Mouse (Mus musculus): Measurements from ENCODE around the gene Zbtb38. TPM values are rescaled to one million over a fixed set of nuclear protein-coding genes. Genes with fewer than 3 reads are reported as not detected.

The Zbtb38 gene
- polyA plus RNA-seq, 1 experiment from 2014 or later = 24.7 TPM

DNA sequence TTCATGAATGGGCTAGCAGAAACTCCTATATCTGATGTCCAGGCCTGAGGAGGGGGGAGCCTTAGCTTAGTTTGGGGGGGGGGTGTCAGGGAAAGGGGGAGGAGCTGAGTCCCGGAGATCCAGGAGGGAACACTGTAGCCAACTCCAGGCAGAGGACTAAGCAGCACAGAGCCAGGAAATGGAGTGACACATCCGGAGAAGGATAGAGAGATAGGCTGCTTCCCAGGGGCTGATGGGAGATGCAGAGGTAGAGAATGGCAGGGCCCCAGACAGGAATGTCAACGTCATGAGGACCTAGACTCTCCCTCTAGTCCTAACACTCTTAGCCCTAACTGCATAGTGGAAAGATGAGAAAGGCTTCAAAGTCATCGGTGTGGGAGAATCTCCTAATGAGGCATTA lies 44.7 kb downstream of the Zbtb38 start:
- peak overlapping the region; percentile 43; the same call in 1 of the 2 replicates for H3K27ac ChIP-seq (ENCODE audit: low read depth, low read length)
- WGBS (ENCODE audit: insufficient replicate concordance) = 54% methylated on average over 4 of the region's 4 CpGs
- no peak for ATAC-seq (replicated peaks; ENCODE audit: insufficient number of reproducible peaks, low FRiP score, low TSS enrichment)

DNA sequence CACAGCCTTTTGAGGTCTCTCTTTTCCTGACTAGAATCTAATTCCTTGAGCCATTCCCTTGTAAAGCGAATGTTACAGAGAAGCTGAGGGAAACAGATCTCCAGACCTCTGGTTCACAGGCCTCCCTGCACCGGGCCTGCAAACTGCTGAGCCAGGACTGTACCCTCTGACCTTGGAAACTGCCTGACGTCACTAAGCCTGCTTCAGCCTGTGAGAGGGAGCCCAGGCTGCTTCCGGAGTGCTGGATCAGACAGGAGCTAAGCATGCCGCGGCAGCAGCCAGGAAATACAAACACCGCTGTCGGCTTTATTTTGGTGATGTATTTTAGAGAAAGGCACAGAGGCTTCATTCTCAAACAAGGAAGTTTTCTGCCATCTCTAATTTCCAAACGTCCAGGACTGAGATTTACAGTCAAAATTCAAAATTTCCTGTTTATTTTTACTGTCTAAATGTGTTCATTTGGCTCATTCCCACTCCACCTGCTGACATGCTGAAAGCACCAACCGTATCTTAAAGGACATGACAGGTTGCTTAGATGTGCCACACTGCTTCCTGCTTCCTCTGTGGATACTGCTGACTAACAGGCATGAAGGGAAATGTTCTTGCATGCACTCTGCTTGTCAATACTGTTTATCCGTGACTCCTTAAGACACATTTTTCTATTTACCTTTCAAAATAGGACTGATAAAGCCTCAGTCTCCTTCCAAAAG lies 46.9 kb downstream of the Zbtb38 start:
- ATAC-seq (replicated peaks; ENCODE audit: insufficient number of reproducible peaks, low FRiP score, low TSS enrichment) = peak; percentile 87
- H3K27ac ChIP-seq (ENCODE audit: low read depth, low read length) = peak overlapping the region; percentile 93
- WGBS (ENCODE audit: insufficient replicate concordance) = 20% methylated on average over 11 of the region's 11 CpGs
- no peaks in the 10 kb centered on the region for H3K27me3 ChIP-seq (ENCODE audit: control insufficient read depth, insufficient read depth, low read length)
- H3K4me3 ChIP-seq (ENCODE audit: low read depth, low read length) = no peak overlapping the region
- peaks cover 3% of the 10 kb centered on the region for H3K36me3 ChIP-seq (ENCODE audit: control insufficient read depth, insufficient read depth, low read length)
- peak overlapping the region; percentile 19; the same call in 1 of the 2 replicates for H3K4me2 ChIP-seq
- peaks cover 24% of the 10 kb centered on the region for H3K4me1 ChIP-seq (ENCODE audit: control insufficient read depth, insufficient read depth, low read length)
- H3K9ac ChIP-seq (ENCODE audit: low read depth, low read length) = peak overlapping the region; percentile 68; the same call in 1 of the 2 replicates
- no peaks in the 10 kb centered on the region for H3K9me3 ChIP-seq (replicated peaks; ENCODE audit: control insufficient read depth, low read length)

More for the DNA sequence above, 44.7 kb downstream of the Zbtb38 start:
- Histone ChIP-seq H3K4me2 (no peak overlapping the region), H3K4me3 (ENCODE audit: low read depth, low read length) (no peak overlapping the region), H3K27me3 (ENCODE audit: control insufficient read depth, insufficient read depth, low read length) (no peaks in the 10 kb centered on the region), H3K9ac (ENCODE audit: low read depth, low read length) (no peak overlapping the region), H3K9me3 (replicated peaks; ENCODE audit: control insufficient read depth, low read length) (no peaks in the 10 kb centered on the region), H3K36me3 (ENCODE audit: control insufficient read depth, insufficient read depth, low read length) (no peaks in the 10 kb centered on the region), H3K4me1 (ENCODE audit: control insufficient read depth, insufficient read depth, low read length) (peaks cover 29% of the 10 kb centered on the region)

DNA sequence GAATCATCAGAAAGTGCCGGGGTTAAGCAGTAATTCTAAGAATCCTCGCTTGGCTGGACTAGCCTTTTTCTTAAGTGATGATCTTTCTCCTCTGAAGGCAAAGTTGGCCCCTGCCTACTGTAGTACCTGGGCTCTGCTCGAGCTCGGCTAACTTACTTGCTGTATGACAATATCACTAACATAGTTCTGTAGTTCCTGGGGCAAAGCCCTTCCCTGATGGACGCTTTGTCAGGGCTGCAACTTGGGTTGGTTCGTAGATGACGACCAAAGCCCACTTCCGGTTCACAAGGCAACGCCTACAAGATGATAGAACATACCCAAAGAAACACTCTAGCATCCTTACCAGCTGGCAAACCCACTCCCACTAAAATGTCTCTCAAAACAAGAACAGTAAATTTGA lies 47.7 kb downstream of the Zbtb38 start:
- no peaks in the 10 kb centered on the region for H3K9me3 ChIP-seq (replicated peaks; ENCODE audit: control insufficient read depth, low read length)
- no peak overlapping the region for H3K4me3 ChIP-seq (ENCODE audit: low read depth, low read length)
- H3K4me1 ChIP-seq (ENCODE audit: control insufficient read depth, insufficient read depth, low read length) = peaks cover 21% of the 10 kb centered on the region
- H3K27ac ChIP-seq (ENCODE audit: low read depth, low read length) = peak overlapping the region; percentile 93
- ATAC-seq (replicated peaks; ENCODE audit: insufficient number of reproducible peaks, low FRiP score, low TSS enrichment) = no peak
- no peaks in the 10 kb centered on the region for H3K27me3 ChIP-seq (ENCODE audit: control insufficient read depth, insufficient read depth, low read length)
- WGBS (ENCODE audit: insufficient replicate concordance) = 81% methylated on average over 9 of the region's 9 CpGs
- peaks cover 4% of the 10 kb centered on the region for H3K36me3 ChIP-seq (ENCODE audit: control insufficient read depth, insufficient read depth, low read length)
- 0 out of 2 replicates have a peak overlapping the region, but pooled peaks have one; percentile 68 for H3K9ac ChIP-seq (ENCODE audit: low read depth, low read length)
- no peak overlapping the region for H3K4me2 ChIP-seq

DNA sequence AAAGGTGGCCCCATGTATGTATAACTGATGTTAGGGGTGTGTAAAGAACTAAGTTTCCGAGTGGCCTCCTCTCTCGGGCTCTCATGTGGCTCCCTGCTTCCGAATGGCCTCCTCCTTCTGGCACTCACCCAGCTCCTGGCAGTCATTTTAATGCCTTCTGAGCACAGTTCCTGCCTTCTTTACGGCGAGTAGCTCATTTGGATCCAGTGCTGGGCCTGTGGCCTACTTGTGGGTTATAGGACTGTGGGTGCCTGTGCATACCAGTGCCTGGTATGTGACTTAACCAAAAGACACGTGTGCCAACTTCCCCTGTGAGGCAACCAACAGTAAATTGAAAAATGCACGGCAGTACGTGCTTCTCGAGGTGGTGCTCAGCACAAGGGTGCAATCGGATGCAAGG lies 50.7 kb downstream of the Zbtb38 start:
- H3K9ac ChIP-seq (ENCODE audit: low read depth, low read length) = no peak overlapping the region
- H3K9me3 ChIP-seq (replicated peaks; ENCODE audit: control insufficient read depth, low read length) = peaks cover 5% of the 10 kb centered on the region; the same call in 1 of the 2 replicates
- H3K27me3 ChIP-seq (ENCODE audit: control insufficient read depth, insufficient read depth, low read length) = no peaks in the 10 kb centered on the region
- peaks cover 9% of the 10 kb centered on the region for H3K36me3 ChIP-seq (ENCODE audit: control insufficient read depth, insufficient read depth, low read length)
- no peak overlapping the region for H3K4me3 ChIP-seq (ENCODE audit: low read depth, low read length)
- ATAC-seq (replicated peaks; ENCODE audit: insufficient number of reproducible peaks, low FRiP score, low TSS enrichment) = no peak
- peaks cover 14% of the 10 kb centered on the region for H3K4me1 ChIP-seq (ENCODE audit: control insufficient read depth, insufficient read depth, low read length)
- 89% methylated on average over 10 of the region's 10 CpGs for WGBS (ENCODE audit: insufficient replicate concordance)
- H3K27ac ChIP-seq (ENCODE audit: low read depth, low read length) = no peak overlapping the region
- no peak overlapping the region for H3K4me2 ChIP-seq

DNA sequence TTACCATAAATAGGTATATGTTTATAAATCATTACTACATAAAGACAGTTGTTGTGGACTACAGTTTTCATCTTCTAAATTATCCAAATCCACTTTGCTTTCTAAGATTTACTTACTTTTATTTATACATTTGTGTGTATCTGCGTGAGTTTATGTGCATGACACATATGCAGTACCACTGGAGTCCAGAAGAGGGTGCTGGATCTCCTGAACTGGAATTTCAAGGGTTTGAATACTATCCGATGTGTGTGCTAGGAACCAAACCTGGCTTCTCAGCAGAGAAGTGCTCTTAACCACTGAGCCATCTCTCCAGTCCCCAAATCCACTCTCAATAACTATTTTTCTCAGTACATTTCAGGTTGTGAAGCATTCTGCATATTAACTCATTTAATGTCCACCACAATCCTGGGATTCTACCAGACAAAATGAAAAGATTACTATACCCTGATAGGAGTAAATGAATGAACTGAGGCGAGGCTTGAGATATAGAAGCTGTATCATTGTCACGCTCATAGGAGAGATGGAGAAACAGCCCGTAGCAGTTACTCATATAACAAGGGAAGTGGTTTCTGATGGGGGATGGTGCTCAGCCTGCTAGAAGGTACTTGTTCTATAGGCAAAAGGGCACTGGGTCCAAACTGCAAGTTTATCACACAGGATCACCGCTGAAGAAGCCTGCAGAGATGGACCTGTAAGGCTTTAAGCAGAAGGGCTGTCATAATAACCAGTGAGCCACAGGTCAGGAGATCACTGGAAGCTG lies 53.2 kb downstream of the Zbtb38 start:
- 95% methylated on average over 6 of the region's 6 CpGs for whole genome bisulfite sequencing (ENCODE audit: insufficient replicate concordance)
- H3K36me3 ChIP-seq (ENCODE audit: control insufficient read depth, insufficient read depth, low read length) = peaks cover 9% of the 10 kb centered on the region
- H3K4me3 ChIP-seq (ENCODE audit: low read depth, low read length) = no peak overlapping the region
- peaks cover 5% of the 10 kb centered on the region; the same call in 1 of the 2 replicates for H3K9me3 ChIP-seq (replicated peaks; ENCODE audit: control insufficient read depth, low read length)
- H3K27ac ChIP-seq (ENCODE audit: low read depth, low read length) = no peak overlapping the region
- no peak overlapping the region for H3K4me2 ChIP-seq
- H3K9ac ChIP-seq (ENCODE audit: low read depth, low read length) = no peak overlapping the region
- peaks cover 15% of the 10 kb centered on the region; the same call in 1 of the 2 replicates for H3K4me1 ChIP-seq (ENCODE audit: control insufficient read depth, insufficient read depth, low read length)
- no peaks in the 10 kb centered on the region for H3K27me3 ChIP-seq (ENCODE audit: control insufficient read depth, insufficient read depth, low read length)
- no peak for ATAC-seq (replicated peaks; ENCODE audit: insufficient number of reproducible peaks, low FRiP score, low TSS enrichment)

DNA sequence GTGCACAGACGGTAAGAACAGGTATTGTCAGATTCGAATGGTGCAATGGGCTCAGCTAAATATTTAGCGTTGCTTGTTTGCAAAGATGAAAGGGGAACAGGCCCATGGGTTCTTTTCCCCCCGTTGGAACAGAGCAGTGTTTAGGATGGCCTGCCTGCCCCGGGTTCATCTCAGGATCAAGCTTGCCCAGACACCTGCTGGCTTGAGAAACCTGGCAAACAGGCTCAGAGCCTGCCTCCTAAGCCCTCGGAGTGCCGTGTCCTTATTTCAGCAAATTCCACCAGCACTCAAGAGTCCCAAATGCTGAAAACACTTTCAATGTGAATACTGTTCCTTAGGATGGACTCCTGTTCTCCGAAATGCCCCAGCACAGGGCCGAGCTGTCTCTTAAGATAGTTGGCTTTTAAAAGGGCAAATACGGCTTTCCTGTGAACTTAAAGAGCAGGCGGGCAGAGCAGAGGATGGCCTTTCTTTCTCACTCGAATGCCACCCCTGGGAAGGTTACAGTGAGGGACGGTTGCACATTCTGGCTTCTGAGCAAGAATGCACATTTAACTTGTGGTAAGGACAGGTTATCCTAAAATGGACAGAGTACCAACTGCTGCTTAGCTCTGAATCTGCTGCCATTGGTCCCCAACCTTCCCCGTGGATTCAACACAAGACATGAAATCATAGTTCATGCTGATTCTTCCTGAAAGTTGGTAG lies 55.7 kb downstream of the Zbtb38 start:
- H3K27ac ChIP-seq (ENCODE audit: low read depth, low read length) = 0 out of 2 replicates have a peak overlapping the region, but pooled peaks have one; percentile 66
- 81% methylated on average over 14 of the region's 14 CpGs for WGBS (ENCODE audit: insufficient replicate concordance)
- H3K9ac ChIP-seq (ENCODE audit: low read depth, low read length) = no peak overlapping the region
- H3K4me2 ChIP-seq = no peak overlapping the region
- H3K4me3 ChIP-seq (ENCODE audit: low read depth, low read length) = no peak overlapping the region
- H3K4me1 ChIP-seq (ENCODE audit: control insufficient read depth, insufficient read depth, low read length) = peaks cover 15% of the 10 kb centered on the region; the same call in 1 of the 2 replicates
- peaks cover 6% of the 10 kb centered on the region; the same call in 1 of the 2 replicates for H3K36me3 ChIP-seq (ENCODE audit: control insufficient read depth, insufficient read depth, low read length)
- peaks cover 5% of the 10 kb centered on the region; the same call in 1 of the 2 replicates for H3K9me3 ChIP-seq (replicated peaks; ENCODE audit: control insufficient read depth, low read length)
- no peak for ATAC-seq (replicated peaks; ENCODE audit: insufficient number of reproducible peaks, low FRiP score, low TSS enrichment)
- no peaks in the 10 kb centered on the region for H3K27me3 ChIP-seq (ENCODE audit: control insufficient read depth, insufficient read depth, low read length)

DNA sequence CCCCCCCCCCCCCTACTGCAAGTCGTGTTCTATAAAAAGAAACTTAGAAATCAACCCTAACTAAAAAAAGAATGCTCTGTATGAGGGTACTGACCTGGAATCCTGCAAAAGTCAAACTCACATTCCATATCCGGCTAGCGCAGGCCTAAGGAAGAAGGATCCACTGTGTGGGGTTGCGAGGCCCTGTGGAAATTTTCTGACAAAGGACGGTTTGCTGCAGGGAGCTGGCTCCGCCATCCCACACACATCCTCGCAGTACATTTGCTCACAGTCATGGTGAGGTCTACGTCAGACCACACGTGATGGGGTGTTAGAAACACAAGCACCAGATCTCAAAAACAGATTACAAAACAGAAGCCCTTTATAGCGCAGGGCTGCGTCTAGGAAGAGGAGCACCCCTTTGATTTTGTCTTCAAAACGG lies 56.5 kb downstream of the Zbtb38 start:
- Histone ChIP-seq H3K4me2 (peak overlapping the region; percentile 5; the same call in 1 of the 2 replicates), H3K27me3 (ENCODE audit: control insufficient read depth, insufficient read depth, low read length) (no peaks in the 10 kb centered on the region), H3K36me3 (ENCODE audit: control insufficient read depth, insufficient read depth, low read length) (0 out of 2 replicates have a peak, but pooled peaks cover 5% of the 10 kb centered on the region), H3K27ac (ENCODE audit: low read depth, low read length) (peak overlapping the region; percentile 66), H3K9ac (ENCODE audit: low read depth, low read length) (peak overlapping the region; percentile 1; the same call in 1 of the 2 replicates), H3K4me3 (ENCODE audit: low read depth, low read length) (no peak overlapping the region), H3K9me3 (replicated peaks; ENCODE audit: control insufficient read depth, low read length) (peaks cover 5% of the 10 kb centered on the region; the same call in 1 of the 2 replicates), H3K4me1 (ENCODE audit: control insufficient read depth, insufficient read depth, low read length) (peaks cover 15% of the 10 kb centered on the region; the same call in 1 of the 2 replicates)
- ATAC-seq (replicated peaks; ENCODE audit: insufficient number of reproducible peaks, low FRiP score, low TSS enrichment) = no peak
- 55% methylated on average over 12 of the region's 12 CpGs for WGBS (ENCODE audit: insufficient replicate concordance)

DNA sequence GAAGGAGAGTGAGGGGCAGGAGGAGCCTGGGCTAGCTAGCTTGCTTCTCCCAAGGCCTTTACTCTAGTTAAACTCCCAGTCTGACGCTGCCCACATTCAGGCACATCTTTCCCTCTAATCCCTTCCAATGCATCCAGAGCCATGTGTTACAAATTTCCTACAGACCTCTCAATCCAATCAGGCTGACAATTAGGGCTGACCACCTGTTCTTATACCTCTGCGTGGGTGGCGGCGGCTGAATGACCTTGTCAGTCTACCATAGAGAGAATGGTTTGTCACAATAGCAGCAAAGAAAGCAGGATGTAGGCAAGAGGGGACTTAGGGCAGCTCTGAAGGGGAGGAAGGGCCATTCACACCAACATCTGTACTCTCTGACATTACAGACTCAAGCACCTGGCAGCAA lies 62.2 kb downstream of the Zbtb38 start:
- Histone ChIP-seq H3K27ac (ENCODE audit: low read depth, low read length) (no peak overlapping the region), H3K9ac (ENCODE audit: low read depth, low read length) (no peak overlapping the region), H3K4me2 (no peak overlapping the region), H3K4me3 (ENCODE audit: low read depth, low read length) (no peak overlapping the region), H3K27me3 (ENCODE audit: control insufficient read depth, insufficient read depth, low read length) (no peaks in the 10 kb centered on the region), H3K9me3 (replicated peaks; ENCODE audit: control insufficient read depth, low read length) (no peaks in the 10 kb centered on the region), H3K4me1 (ENCODE audit: control insufficient read depth, insufficient read depth, low read length) (no peaks in the 10 kb centered on the region; the same call in 1 of the 2 replicates), H3K36me3 (ENCODE audit: control insufficient read depth, insufficient read depth, low read length) (peaks cover 12% of the 10 kb centered on the region; the same call in 1 of the 2 replicates)
- ATAC-seq (replicated peaks; ENCODE audit: insufficient number of reproducible peaks, low FRiP score, low TSS enrichment) = no peak
- WGBS (ENCODE audit: insufficient replicate concordance) = 73% methylated on average over 4 of the region's 4 CpGs

Measured in heart, embryonic 11.5 days (tissue).